ENCODE assay signal across 8 mouse cellular contexts in the genomic region with DNA sequence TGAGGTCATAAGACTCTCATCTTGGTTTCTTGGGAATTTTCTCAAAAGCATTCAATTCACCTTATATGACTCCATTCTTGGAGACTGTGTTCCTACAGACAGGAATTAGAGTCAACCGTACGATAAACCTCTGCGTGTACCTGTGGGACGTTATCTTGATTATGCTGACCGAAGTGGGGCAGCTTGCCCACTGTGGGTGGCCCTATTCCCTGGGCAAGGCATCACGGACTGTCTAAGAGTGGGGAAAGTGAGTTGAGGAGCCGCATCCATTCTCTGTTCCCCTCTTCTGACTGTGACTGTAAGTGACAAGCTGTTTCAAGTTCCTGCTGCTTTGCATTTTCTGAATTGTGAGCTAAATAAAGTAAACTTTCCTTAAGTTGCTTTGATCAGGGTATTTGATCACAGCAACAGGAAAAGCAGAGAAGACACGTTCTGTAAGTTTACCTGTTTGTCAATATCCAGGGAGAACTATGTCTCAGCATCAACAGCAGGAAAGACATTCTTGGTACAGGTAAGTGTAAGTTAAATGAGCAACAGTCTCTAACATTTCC. TPM values are rescaled to one million over a fixed set of nuclear protein-coding genes. Genes with fewer than 3 reads are reported as not detected.
A peak's percentile ranks its signal among the peaks of the same experiment; 100 is the strongest.
DNase-seq lines count a peak whose midpoint lies in the region; ATAC-seq and TF ChIP-seq lines count a peak whose summit lies in the region.

A gene (plus strand): TSS at position 501 of the 551 bp plus-strand sequence.

- H3K4me3 ChIP-seq in lung, embryonic 15.5 days, result peak within 1 kb of the TSS; percentile 75
- peak within 1 kb of the TSS; percentile 91 for H3K4me3 ChIP-seq in embryonic fibroblast, embryonic 13.5 days (ENCODE audit: insufficient read depth, low read length)
- peak within 1 kb of the TSS; percentile 75 for H3K4me3 ChIP-seq in liver, embryonic 11.5 days (ENCODE audit: low read depth, low read length)

- H3K9ac ChIP-seq in lung, embryonic 15.5 days, result peak within 1 kb of the TSS; percentile 71
- H3K9ac ChIP-seq in liver, embryonic 11.5 days (ENCODE audit: low read depth, low read length), result peak within 1 kb of the TSS; percentile 71

- TF ChIP-seq CTCF in embryonic fibroblast, embryonic 13.5 days (IDR thresholded peaks at IDR 0.05; ENCODE audit: borderline replicate concordance, insufficient read depth, low read length), result no peak

- 86% methylated on average over 8 of the region's 8 CpGs for WGBS in lung, embryonic 15.5 days
- 89% methylated on average over 8 of the region's 8 CpGs for WGBS in liver, embryonic 11.5 days

- ATAC-seq in lung, embryonic 15.5 days (ENCODE audit: borderline replicate concordance, extremely low read depth, low FRiP score, low TSS enrichment), result no peak
- no peak for ATAC-seq in liver, embryonic 11.5 days (replicated peaks; ENCODE audit: low FRiP score)
- ATAC-seq in megakaryocyte progenitor cell, adult 5-6 weeks (replicated peaks; ENCODE audit: poor library complexity), result no peak

- peak within 1 kb of the TSS; percentile 75 for H3K4me2 ChIP-seq in lung, embryonic 15.5 days
- peak within 1 kb of the TSS; percentile 99 for H3K4me2 ChIP-seq in liver, embryonic 11.5 days

- H3K27ac ChIP-seq in lung, embryonic 15.5 days, result peak within 1 kb of the TSS; percentile 85
- H3K27ac ChIP-seq in embryonic fibroblast, embryonic 13.5 days (ENCODE audit: insufficient read depth, low read length), result no peak within 1 kb of the TSS
- no peak within 1 kb of the TSS for H3K27ac ChIP-seq in liver, embryonic 11.5 days (ENCODE audit: low read depth, low read length)

- H3K4me1 ChIP-seq in lung, embryonic 15.5 days, result peaks cover 21% of the 10 kb centered on the region
- H3K4me1 ChIP-seq in embryonic fibroblast, embryonic 13.5 days (ENCODE audit: control insufficient read depth, insufficient read depth, low read length), result no peaks in the 10 kb centered on the region
- no peaks in the 10 kb centered on the region for H3K4me1 ChIP-seq in liver, embryonic 11.5 days (replicated peaks; ENCODE audit: control insufficient read depth, insufficient read depth, low read length)

- no peaks in the 10 kb centered on the region for H3K27me3 ChIP-seq in lung, embryonic 15.5 days
- 0 out of 2 replicates have a peak, but pooled peaks cover 5% of the 10 kb centered on the region for H3K27me3 ChIP-seq in liver, embryonic 11.5 days (replicated peaks; ENCODE audit: control insufficient read depth, insufficient read depth, low read length)

- H3K36me3 ChIP-seq in lung, embryonic 15.5 days, result no peaks in the 10 kb centered on the region
- H3K36me3 ChIP-seq in liver, embryonic 11.5 days (ENCODE audit: control insufficient read depth, insufficient read depth, low read length), result no peaks in the 10 kb centered on the region

- no peak for TF ChIP-seq POLR2A in embryonic fibroblast, embryonic 13.5 days (IDR thresholded peaks at IDR 0.05; ENCODE audit: low read depth, low read length)

- intact Hi-C loops in heart, postnatal 36 days (cut with DNase I), result loop anchor here (2.0 to 10.0 kb wide), 5 partner anchors 33 to 343 kb away; a partner anchor contains a TSS

- no peak for DNase-seq in lung, postnatal 36 days
- DNase-seq in heart, postnatal 36 days, result no peak
- no peak for DNase-seq in liver, embryonic 11.5 days (ENCODE audit: low spot score)
- DNase-seq in urinary bladder, postnatal 14 days (ENCODE audit: low spot score), result no peak
- no peak for DNase-seq in kidney, postnatal 4 days

- H3K9me3 ChIP-seq in lung, embryonic 15.5 days, result no peaks in the 10 kb centered on the region
- no peaks in the 10 kb centered on the region for H3K9me3 ChIP-seq in liver, embryonic 11.5 days (ENCODE audit: control insufficient read depth, low read length)

RNA-seq across cellular contexts. Expression of the gene that starts here (rescaled TPM):
- 55.9 and 59.5 TPM in 2 replicates for polyA plus RNA-seq in lung, embryonic 15.5 days (2015; fragmentation: Nextera tagmentation; extraction: Ambion mirVana)
- polyA plus RNA-seq in embryonic fibroblast, embryonic 13.5 days (2011; ENCODE audit: insufficient read length, low read depth, missing spikeins), result 144 and 147 TPM in 2 replicates
- 10 to 100 TPM; 53.9 to 54.3 TPM for total RNA-seq in heart, postnatal 36 days (2021)
- 24.1 and 25.5 TPM in 2 replicates for polyA plus RNA-seq in liver, embryonic 11.5 days (2014; fragmentation: Nextera tagmentation; extraction: Ambion mirVana)
- total RNA-seq in megakaryocyte progenitor cell, adult 5-6 weeks (2015), result 1.1 and 1.4 TPM in 2 replicates
- total RNA-seq in megakaryocyte progenitor cell, adult 5-6 weeks (2017), result 0.29 and 1.5 TPM in 2 replicates

Comparison
In these comparisons a context has a peak if more than half of its experiments do, and no peak if none do; other contexts are left out.
1. RNA of the gene that starts here (total RNA-seq): 53.9 to 54.3 TPM in heart, postnatal 36 days; 0.29 to 1.5 TPM in megakaryocyte progenitor cell, adult 5-6 weeks; every median in the first group is over 10 times any median in the second.
2. Peak in every context shown above with its lines, with median percentiles within 50 percentile points of each other: H3K4me3 ChIP-seq.